ENCODE assay signal across 9 mouse cellular contexts in genomic region chr19:34191645-34192007, GRCm38 (mm10). TPM values are rescaled to one million over a fixed set of nuclear protein-coding genes. Genes with fewer than 3 reads are reported as not detected.
DNase-seq lines count a peak whose midpoint lies in the region; ATAC-seq lines count a peak whose summit lies in the region.
"Had no signal": no experiment of that assay in that cellular context is flagged by ENCODE, and none has a peak within 500 bp of the region (broad histone marks: within the 10 kb centered on the region; RNA-seq: fewer than 3 reads in every experiment).

No protein-coding gene starts in this region.

- DNase-seq in kidney, postnatal 25 days, result no peak
- no peak for DNase-seq in layer of hippocampus, adult 8-10 months (ENCODE audit: low spot score in 2 of 2)
- DNase-seq in thymus, postnatal 10 days (ENCODE audit: low spot score in 2 of 2), result no peak

- ATAC-seq in kidney, embryonic 14.5 days (ENCODE audit: low FRiP score, low TSS enrichment), result peak; percentile 29; the same call in 1 of the 2 replicates
- 0 out of 2 replicates have a peak, but pooled peaks have one; percentile 1 for ATAC-seq in common myeloid progenitor, adult 5-6 weeks (replicated peaks; ENCODE audit: low read depth, poor library complexity, severe bottlenecking)
- ATAC-seq in hindbrain, embryonic 13.5 days (ENCODE audit: low FRiP score), result peak; percentile 54
- peak; percentile 70 for ATAC-seq in midbrain, embryonic 15.5 days (replicated peaks)
- ATAC-seq in megakaryocyte-erythroid progenitor cell, adult 5-6 weeks (replicated peaks; ENCODE audit: low FRiP score, low TSS enrichment, poor library complexity, severe bottlenecking), result no peak

- no peak overlapping the region for H3K27ac ChIP-seq in kidney, embryonic 14.5 days (ENCODE audit: low read depth, low read length)
- peak overlapping the region; percentile 78; the same call in 1 of the 2 replicates for H3K27ac ChIP-seq in hindbrain, embryonic 13.5 days
- H3K27ac ChIP-seq in midbrain, embryonic 15.5 days, result peak overlapping the region; percentile 79

- no peaks in the 10 kb centered on the region for H3K4me1 ChIP-seq in kidney, embryonic 14.5 days (ENCODE audit: control insufficient read depth, insufficient read depth, low read length)
- peaks cover 10% of the 10 kb centered on the region for H3K4me1 ChIP-seq in hindbrain, embryonic 13.5 days (replicated peaks)
- H3K4me1 ChIP-seq in midbrain, embryonic 15.5 days, result peaks cover 9% of the 10 kb centered on the region; the same call in 1 of the 2 replicates

- H3K4me3 ChIP-seq in kidney, embryonic 14.5 days (ENCODE audit: low read length), result peak overlapping the region; percentile 68
- H3K4me3 ChIP-seq in hindbrain, embryonic 13.5 days, result peak overlapping the region; percentile 76
- H3K4me3 ChIP-seq in midbrain, embryonic 15.5 days, result peak overlapping the region; percentile 62

- no peaks in the 10 kb centered on the region for H3K9me3 ChIP-seq in kidney, embryonic 14.5 days (ENCODE audit: control insufficient read depth, low read length)
- H3K9me3 ChIP-seq in hindbrain, embryonic 13.5 days, result no peaks in the 10 kb centered on the region
- H3K9me3 ChIP-seq in midbrain, embryonic 15.5 days, result no peaks in the 10 kb centered on the region

- WGBS in kidney, embryonic 14.5 days, result 26% methylated on average over 10 of the region's 10 CpGs
- WGBS in hindbrain, embryonic 13.5 days, result 21% methylated on average over 10 of the region's 10 CpGs
- WGBS in midbrain, embryonic 15.5 days, result 10% methylated on average over 10 of the region's 10 CpGs

- no peaks in the 10 kb centered on the region for H3K36me3 ChIP-seq in kidney, embryonic 14.5 days (ENCODE audit: control insufficient read depth, insufficient read depth, low read length)
- H3K36me3 ChIP-seq in hindbrain, embryonic 13.5 days, result no peaks in the 10 kb centered on the region
- H3K36me3 ChIP-seq in midbrain, embryonic 15.5 days (replicated peaks), result no peaks in the 10 kb centered on the region

- H3K9ac ChIP-seq in kidney, embryonic 14.5 days (ENCODE audit: low read depth, low read length), result no peak overlapping the region; the same call in 1 of the 2 replicates
- H3K9ac ChIP-seq in hindbrain, embryonic 13.5 days, result peak overlapping the region; percentile 82
- peak overlapping the region; percentile 79 for H3K9ac ChIP-seq in midbrain, embryonic 15.5 days

- no peaks in the 10 kb centered on the region for H3K27me3 ChIP-seq in kidney, embryonic 14.5 days (ENCODE audit: control insufficient read depth, insufficient read depth, low read length)
- 0 out of 2 replicates have a peak, but pooled peaks cover 6% of the 10 kb centered on the region for H3K27me3 ChIP-seq in hindbrain, embryonic 13.5 days
- H3K27me3 ChIP-seq in midbrain, embryonic 15.5 days (replicated peaks), result 0 out of 2 replicates have a peak, but pooled peaks cover 3% of the 10 kb centered on the region

- peak overlapping the region; percentile 97 for H3K4me2 ChIP-seq in kidney, embryonic 14.5 days (replicated peaks; ENCODE audit: low read depth, low read length)
- peak overlapping the region; percentile 89 for H3K4me2 ChIP-seq in hindbrain, embryonic 13.5 days
- H3K4me2 ChIP-seq in midbrain, embryonic 15.5 days, result peak overlapping the region; percentile 90

RNA-seq across cellular contexts. Expression of gene Stambpl1, which starts 0.4 kb away (rescaled TPM):
- 4.6 and 5.5 TPM in 2 replicates for polyA plus RNA-seq in kidney, embryonic 14.5 days (2014; fragmentation: Nextera tagmentation; extraction: Ambion mirVana)
- total RNA-seq in common myeloid progenitor, adult 5-6 weeks (2017), result 8.0 and 12.1 TPM in 2 replicates
- 9.9 and 10.5 TPM in 2 replicates for polyA plus RNA-seq in hindbrain, embryonic 13.5 days (2015; fragmentation: Nextera tagmentation; extraction: Ambion mirVana)
- 16.0 and 16.5 TPM in 2 replicates for polyA plus RNA-seq in midbrain, embryonic 15.5 days (2015; fragmentation: Nextera tagmentation; extraction: Ambion mirVana)
- 4.5 and 15.8 TPM in 2 replicates for total RNA-seq in megakaryocyte-erythroid progenitor cell, adult 5-6 weeks (2014; fragmentation: Nextera tagmentation)
- 4.0 and 5.8 TPM in 2 replicates for total RNA-seq in megakaryocyte-erythroid progenitor cell, adult 5-6 weeks (2017)
- 10 to 100 TPM; 20.6 to 24.6 (median 22.9) TPM for total RNA-seq in layer of hippocampus, adult 8-10 months (2022)

RNA-seq across cellular contexts. Expression of gene Ankrd22, which starts 25.8 kb away (rescaled TPM):
- polyA plus RNA-seq in kidney, embryonic 14.5 days (2014; fragmentation: Nextera tagmentation; extraction: Ambion mirVana), result not detected in 2 replicates
- total RNA-seq in common myeloid progenitor, adult 5-6 weeks (2017), result 0.32 TPM in 1 of 2 replicates, not detected in the other
- polyA plus RNA-seq in hindbrain, embryonic 13.5 days (2015; fragmentation: Nextera tagmentation; extraction: Ambion mirVana), result not detected in 2 replicates
- polyA plus RNA-seq in midbrain, embryonic 15.5 days (2015; fragmentation: Nextera tagmentation; extraction: Ambion mirVana), result 0.12 TPM in 1 of 2 replicates, not detected in the other
- not detected in 2 replicates for total RNA-seq in megakaryocyte-erythroid progenitor cell, adult 5-6 weeks (2014; fragmentation: Nextera tagmentation)
- not detected in 2 replicates for total RNA-seq in megakaryocyte-erythroid progenitor cell, adult 5-6 weeks (2017)
- total RNA-seq in layer of hippocampus, adult 8-10 months (2022), result under 1 TPM in 1 of 4 experiments, not detected in 3; 0.33 TPM
- polyA plus RNA-seq: inflammation-experienced regulatory T-cells, adult 6 months had no signal
